Mouse (Mus musculus) heart, embryonic 15.5 days (tissue): Measurements from ENCODE around the gene Xxylt1. TPM values are rescaled to one million over a fixed set of nuclear protein-coding genes. Genes with fewer than 3 reads are reported as not detected.

Experiments used
- ATAC-seq: fragments of 200-750 bp; cut with Nextera tagmentation; replicated peaks from 2 replicates; pipeline ENCODE4 v1.8.0; 2017; ENCODE audit warnings: low read depth, moderate TSS enrichment; ENCODE audit not compliant: insufficient number of reproducible peaks, insufficient read depth, low FRiP score
- H3K27ac ChIP-seq: fragments of 300-500 bp; sonication (generic); 2 replicates; pipeline ENCODE4 v1.5.1; 2015; ENCODE audit warnings: mild to moderate bottlenecking, inconsistent platforms
- H3K27me3 ChIP-seq: fragments of 300-500 bp; sonication (generic); 2 replicates; pipeline ENCODE4 v1.6.1; 2015; ENCODE audit warnings: inconsistent platforms
- H3K36me3 ChIP-seq: fragments of 300-500 bp; sonication (generic); 2 replicates; pipeline ENCODE4 v1.6.1; 2015; ENCODE audit warnings: mild to moderate bottlenecking, inconsistent platforms
- H3K4me1 ChIP-seq: fragments of 300-500 bp; sonication (generic); replicated peaks from 2 replicates; pipeline ENCODE4 v1.6.1; 2015; ENCODE audit warnings: inconsistent platforms
- H3K4me2 ChIP-seq: fragments of 300-500 bp; sonication (generic); 2 replicates; pipeline ENCODE4 v1.6.1; 2015; ENCODE audit warnings: inconsistent platforms, mild to moderate bottlenecking, moderate library complexity
- H3K4me3 ChIP-seq: fragments of 300-500 bp; sonication (generic); 2 replicates; pipeline ENCODE4 v1.5.1; 2015; ENCODE audit warnings: mild to moderate bottlenecking, inconsistent platforms
- H3K9ac ChIP-seq: fragments of 300-500 bp; sonication (generic); 2 replicates; pipeline ENCODE4 v1.6.1; 2015; ENCODE audit warnings: mild to moderate bottlenecking, inconsistent platforms
- H3K9me3 ChIP-seq: fragments of 300-500 bp; sonication (generic); replicated peaks from 2 replicates; pipeline ENCODE4 v1.6.1; 2016; ENCODE audit warnings: inconsistent platforms
- WGBS: fragments of 180-500 bp; shearing (Covaris S2); methylation state at CpG from one replicate; pipeline ENCODE4 v1.1.7; 2015; ENCODE audit warnings: mixed read lengths; 5-methylcytosine and 5-hydroxymethylcytosine counted together
- polyA plus RNA-seq: library from polyadenylated mRNA; unstranded; fragments of >200 nt; fragmentation: Nextera tagmentation; extraction: Ambion mirVana; gene quantifications from 2 replicates; pipeline ENCODE4 v1.2.1, GENCODE M21; 2015

The Xxylt1 gene
- polyA plus RNA-seq, 1 experiment from 2014 or later, result 6.8 TPM

DNA sequence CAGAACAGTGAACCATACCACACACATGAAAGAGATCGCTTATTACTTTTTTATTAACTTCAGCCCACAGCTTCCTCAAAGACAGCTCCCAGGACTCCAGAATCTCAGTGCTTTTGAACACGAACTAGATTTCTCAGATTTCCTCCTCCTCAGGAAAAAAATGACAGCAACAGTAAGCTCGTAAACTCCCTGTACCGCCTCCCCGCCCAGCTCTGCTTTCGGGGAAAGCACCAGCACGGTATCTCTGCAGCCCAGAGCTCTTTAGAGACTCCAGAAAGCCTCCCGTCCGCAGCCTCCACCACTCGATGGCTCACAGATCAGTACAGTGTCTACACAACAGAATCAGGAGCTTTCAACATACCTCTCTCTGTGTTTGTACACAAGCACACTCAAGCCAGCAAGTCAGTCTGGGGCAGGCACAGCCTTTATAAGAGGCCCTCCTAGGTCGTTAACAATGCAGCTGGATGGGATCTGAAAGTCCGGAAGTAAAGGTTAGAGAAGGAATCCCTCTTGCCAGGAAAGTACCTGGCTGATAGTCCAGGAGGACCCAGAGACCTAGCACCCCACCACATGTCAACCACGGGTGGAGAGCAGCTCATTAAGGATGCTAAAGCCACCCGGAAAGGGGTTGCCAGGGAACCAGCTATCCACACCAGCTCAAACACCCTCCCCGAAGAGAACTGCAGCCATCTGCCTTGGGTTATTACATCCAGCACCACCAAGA lies 146.1 kb downstream of the Xxylt1 start:
- ATAC-seq, result no peak
- WGBS, result 47% methylated on average over 15 of the region's 15 CpGs
- no peak overlapping the region for H3K27ac ChIP-seq
- peaks cover 5% of the 10 kb centered on the region; the same call in 1 of the 2 replicates for H3K4me1 ChIP-seq
- no peaks in the 10 kb centered on the region for H3K27me3 ChIP-seq
- no peaks in the 10 kb centered on the region for H3K9me3 ChIP-seq
- no peaks in the 10 kb centered on the region for H3K36me3 ChIP-seq
- no peak overlapping the region for H3K9ac ChIP-seq
- no peak overlapping the region for H3K4me2 ChIP-seq
- H3K4me3 ChIP-seq, result no peak overlapping the region

GRCm38 (mm10) chr16:30934205-30934780 lies 146.9 kb downstream of the Xxylt1 start:
- no peak overlapping the region for H3K4me2 ChIP-seq
- H3K4me1 ChIP-seq, result peaks cover 2% of the 10 kb centered on the region; the same call in 1 of the 2 replicates
- no peaks in the 10 kb centered on the region for H3K36me3 ChIP-seq
- 77% methylated on average over 11 of the region's 11 CpGs for WGBS
- H3K4me3 ChIP-seq, result no peak overlapping the region
- no peak overlapping the region for H3K9ac ChIP-seq
- ATAC-seq, result no peak
- no peaks in the 10 kb centered on the region for H3K9me3 ChIP-seq
- no peak overlapping the region for H3K27ac ChIP-seq
- no peaks in the 10 kb centered on the region for H3K27me3 ChIP-seq

GRCm38 (mm10) chr16:30933366-30933765 lies 147.9 kb downstream of the Xxylt1 start:
- H3K4me2 ChIP-seq, result no peak overlapping the region
- 72% methylated on average over 8 of the region's 8 CpGs for WGBS
- no peak for ATAC-seq
- no peak overlapping the region for H3K27ac ChIP-seq
- H3K4me1 ChIP-seq, result peaks cover 2% of the 10 kb centered on the region; the same call in 1 of the 2 replicates
- no peaks in the 10 kb centered on the region for H3K36me3 ChIP-seq
- H3K4me3 ChIP-seq, result no peak overlapping the region
- no peaks in the 10 kb centered on the region for H3K9me3 ChIP-seq
- no peak overlapping the region for H3K9ac ChIP-seq
- H3K27me3 ChIP-seq, result no peaks in the 10 kb centered on the region

DNA sequence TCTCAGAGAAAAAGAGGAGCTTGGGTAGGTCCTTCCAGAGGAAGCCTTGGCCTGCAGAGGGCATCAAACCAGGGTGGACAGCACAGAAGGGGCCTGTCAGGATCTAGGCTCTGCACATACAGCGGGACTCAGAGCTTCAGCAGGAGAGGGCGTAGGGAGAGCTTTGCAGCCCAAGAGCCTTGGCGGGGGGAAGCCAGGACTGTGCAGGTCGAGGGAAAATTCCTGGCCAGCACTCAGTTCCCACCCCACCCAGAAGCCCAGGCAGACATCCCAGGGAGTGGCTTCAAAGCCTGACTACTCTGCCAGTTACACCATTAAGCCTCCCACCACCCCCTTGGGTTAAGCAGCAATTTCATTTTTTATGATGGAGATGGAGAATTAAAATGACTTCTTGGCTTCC lies 148.4 kb downstream of the Xxylt1 start:
- no peak for ATAC-seq
- H3K4me2 ChIP-seq, result no peak overlapping the region
- H3K9ac ChIP-seq, result no peak overlapping the region
- H3K27ac ChIP-seq, result no peak overlapping the region
- H3K4me1 ChIP-seq, result peaks cover 2% of the 10 kb centered on the region; the same call in 1 of the 2 replicates
- H3K27me3 ChIP-seq, result no peaks in the 10 kb centered on the region
- no peak overlapping the region for H3K4me3 ChIP-seq
- no peaks in the 10 kb centered on the region for H3K9me3 ChIP-seq
- no peaks in the 10 kb centered on the region for H3K36me3 ChIP-seq
- 60% methylated on average over 4 of the region's 4 CpGs for WGBS

DNA sequence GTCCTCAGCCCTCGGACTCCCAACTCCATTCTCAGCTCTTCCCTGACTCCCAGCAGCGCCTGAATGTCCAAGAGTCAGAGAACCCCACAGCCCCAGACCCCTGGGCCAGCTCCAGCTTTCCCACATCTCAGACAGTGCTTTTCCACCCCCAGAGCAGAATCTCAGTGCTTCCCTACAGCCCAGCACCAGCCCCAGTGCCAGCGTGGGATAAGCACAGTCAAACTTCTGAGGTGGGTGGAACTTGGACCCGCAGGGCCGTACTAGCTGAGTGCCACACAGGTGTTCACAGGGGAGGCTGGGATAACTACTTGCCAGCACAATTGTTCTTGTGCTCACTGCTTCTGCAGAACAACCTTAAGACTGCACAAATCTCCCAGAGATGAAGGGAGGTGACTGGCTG lies 149.0 kb downstream of the Xxylt1 start:
- H3K27ac ChIP-seq, result no peak overlapping the region
- H3K4me1 ChIP-seq, result peaks cover 2% of the 10 kb centered on the region; the same call in 1 of the 2 replicates
- ATAC-seq, result no peak
- WGBS, result 82% methylated on average over 5 of the region's 5 CpGs
- no peak overlapping the region for H3K4me3 ChIP-seq
- no peaks in the 10 kb centered on the region for H3K9me3 ChIP-seq
- H3K4me2 ChIP-seq, result no peak overlapping the region
- H3K36me3 ChIP-seq, result no peaks in the 10 kb centered on the region
- no peak overlapping the region for H3K9ac ChIP-seq
- no peaks in the 10 kb centered on the region for H3K27me3 ChIP-seq

- no peak overlapping the region for H3K27ac ChIP-seq
- H3K4me3 ChIP-seq, result no peak overlapping the region
- no peak overlapping the region for H3K9ac ChIP-seq
- no peaks in the 10 kb centered on the region for H3K9me3 ChIP-seq
- no peaks in the 10 kb centered on the region for H3K36me3 ChIP-seq
- H3K27me3 ChIP-seq, result no peaks in the 10 kb centered on the region
- no peak for ATAC-seq
- WGBS, result 75% methylated on average over 3 of the region's 3 CpGs
- no peak overlapping the region for H3K4me2 ChIP-seq
- peaks cover 2% of the 10 kb centered on the region; the same call in 1 of the 2 replicates for H3K4me1 ChIP-seq
Observed at GRCm38 (mm10) chr16:30929165-30929564, 152.1 kb downstream of the Xxylt1 start.

- Histone ChIP-seq H3K4me1 (no peaks in the 10 kb centered on the region; the same call in 1 of the 2 replicates), H3K27me3 (no peaks in the 10 kb centered on the region), H3K9ac (no peak overlapping the region), H3K4me2 (no peak overlapping the region), H3K4me3 (no peak overlapping the region), H3K36me3 (no peaks in the 10 kb centered on the region), H3K27ac (no peak overlapping the region), H3K9me3 (no peaks in the 10 kb centered on the region)
- WGBS, result 67% methylated on average over 8 of the region's 8 CpGs
- ATAC-seq, result no peak
Observed at GRCm38 (mm10) chr16:30928076-30928750, 153.0 kb downstream of the Xxylt1 start.

DNA sequence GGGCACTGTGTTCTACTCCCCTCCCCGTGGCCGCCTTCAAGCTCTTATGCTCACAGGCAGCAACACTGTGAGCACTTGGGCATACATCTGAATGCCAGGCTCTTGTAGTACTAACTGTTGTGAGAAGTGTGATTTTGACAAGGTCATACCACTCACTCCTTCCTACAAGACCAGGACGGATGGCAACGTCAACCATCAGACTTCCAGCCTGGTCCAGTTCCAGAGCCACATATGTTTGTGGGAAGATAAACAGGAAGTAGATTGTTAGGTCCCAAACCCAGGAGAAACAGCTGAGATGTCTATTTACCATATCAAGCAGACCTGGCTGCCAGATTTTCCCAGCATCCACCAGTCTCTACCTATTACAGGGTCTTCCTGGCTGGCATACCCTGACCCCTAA lies 155.7 kb downstream of the Xxylt1 start:
- no peaks in the 10 kb centered on the region; the same call in 1 of the 2 replicates for H3K4me1 ChIP-seq
- H3K27me3 ChIP-seq, result no peaks in the 10 kb centered on the region
- no peak for ATAC-seq
- WGBS, result 56% methylated on average over 4 of the region's 4 CpGs
- no peak overlapping the region for H3K9ac ChIP-seq
- H3K9me3 ChIP-seq, result 0 out of 2 replicates have a peak, but pooled peaks cover 1% of the 10 kb centered on the region
- no peak overlapping the region for H3K4me2 ChIP-seq
- H3K4me3 ChIP-seq, result no peak overlapping the region
- no peaks in the 10 kb centered on the region for H3K36me3 ChIP-seq
- H3K27ac ChIP-seq, result no peak overlapping the region

DNA sequence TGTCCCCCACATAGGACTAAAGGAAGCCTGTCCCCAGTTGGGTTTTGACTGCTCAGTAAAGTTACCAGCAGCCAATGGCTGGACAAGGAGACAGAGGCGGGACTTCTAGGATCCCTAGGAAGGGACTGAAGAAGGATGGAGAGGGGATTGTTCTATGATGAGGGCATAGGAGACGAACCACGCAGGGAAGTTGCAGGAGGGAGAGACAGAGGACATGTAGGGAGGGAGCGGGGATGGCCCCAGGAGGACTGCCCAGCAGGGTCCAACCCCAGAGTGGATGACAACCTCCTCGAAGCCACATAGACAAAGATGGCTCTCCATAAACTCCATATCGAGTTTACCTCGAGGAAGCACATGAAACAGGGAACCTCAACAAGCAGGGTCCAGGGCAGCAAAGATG lies 157.3 kb downstream of the Xxylt1 start:
- no peak for ATAC-seq
- H3K36me3 ChIP-seq, result no peaks in the 10 kb centered on the region
- no peaks in the 10 kb centered on the region for H3K27me3 ChIP-seq
- peaks cover 7% of the 10 kb centered on the region; the same call in 1 of the 2 replicates for H3K9me3 ChIP-seq
- no peak overlapping the region for H3K4me2 ChIP-seq
- 62% methylated on average over 7 of the region's 7 CpGs for WGBS
- no peak overlapping the region for H3K27ac ChIP-seq
- H3K9ac ChIP-seq, result no peak overlapping the region
- H3K4me3 ChIP-seq, result no peak overlapping the region
- no peaks in the 10 kb centered on the region; the same call in 1 of the 2 replicates for H3K4me1 ChIP-seq

DNA sequence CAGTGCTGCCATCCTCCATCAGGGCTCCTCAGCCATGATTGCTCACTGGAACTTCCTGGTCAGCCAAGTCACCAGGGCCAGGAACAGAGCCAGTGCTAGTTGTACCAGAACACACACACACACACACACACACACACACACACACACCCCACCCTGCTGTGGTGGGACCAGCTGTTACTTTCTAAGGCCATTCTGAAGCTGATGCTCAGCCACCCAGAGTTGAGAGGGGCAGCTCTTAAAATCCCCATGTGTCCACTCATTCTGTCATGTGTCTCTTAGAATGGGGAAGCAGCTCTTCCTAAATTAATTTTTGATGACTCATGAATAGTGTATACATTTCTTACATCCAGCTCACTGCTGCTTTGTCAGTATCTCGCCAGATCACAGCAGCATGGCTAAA lies 158.7 kb downstream of the Xxylt1 start:
- H3K9me3 ChIP-seq, result peaks cover 7% of the 10 kb centered on the region; the same call in 1 of the 2 replicates
- H3K27me3 ChIP-seq, result no peaks in the 10 kb centered on the region
- no peak overlapping the region for H3K9ac ChIP-seq
- H3K4me2 ChIP-seq, result no peak overlapping the region
- H3K4me3 ChIP-seq, result no peak overlapping the region
- no peaks in the 10 kb centered on the region; the same call in 1 of the 2 replicates for H3K4me1 ChIP-seq
- H3K27ac ChIP-seq, result no peak overlapping the region
- no peaks in the 10 kb centered on the region for H3K36me3 ChIP-seq
- ATAC-seq, result no peak
- 74% methylated on average over 1 of the region's 1 CpGs for WGBS

- Histone ChIP-seq H3K4me3 (no peak overlapping the region), H3K27ac (no peak overlapping the region), H3K4me2 (no peak overlapping the region), H3K4me1 (no peaks in the 10 kb centered on the region), H3K9ac (no peak overlapping the region), H3K36me3 (no peaks in the 10 kb centered on the region), H3K27me3 (no peaks in the 10 kb centered on the region), H3K9me3 (peaks cover 7% of the 10 kb centered on the region; the same call in 1 of the 2 replicates)
- WGBS, result 87% methylated on average over 7 of the region's 7 CpGs
- ATAC-seq, result no peak
Observed at GRCm38 (mm10) chr16:30918866-30919265, 162.4 kb downstream of the Xxylt1 start.
